Mouse (Mus musculus): ENCODE results near the gene Ppp1r9a.

- TF ChIP-seq CTCF (IDR thresholded peaks at IDR 0.05; ENCODE audit: extremely low read depth, insufficient read length, insufficient replicate concordance, low read depth, low read length) (no peak), POLR2A (IDR thresholded peaks at IDR 0.05; ENCODE audit: low read depth, low read length) (no peak)
Observed at GRCm38 (mm10) chr6:5207817-5208216, 305.1 kb downstream of the Ppp1r9a start.
